Mouse (Mus musculus) G1E (cell line): Measurements from ENCODE around the gene Ralgps1.

Experiments used
- CTCF ChIP-seq: IDR thresholded peaks from 2 replicates; pipeline ENCODE4 v1.5.1; 2012; ENCODE audit warnings: low read depth, low read length, inconsistent platforms, mixed read lengths
- GATA1 ChIP-seq: IDR thresholded peaks from 2 replicates; pipeline ENCODE4 v1.6.1; 2012; ENCODE audit warnings: borderline replicate concordance, low read length, inconsistent platforms, mixed read lengths

DNA sequence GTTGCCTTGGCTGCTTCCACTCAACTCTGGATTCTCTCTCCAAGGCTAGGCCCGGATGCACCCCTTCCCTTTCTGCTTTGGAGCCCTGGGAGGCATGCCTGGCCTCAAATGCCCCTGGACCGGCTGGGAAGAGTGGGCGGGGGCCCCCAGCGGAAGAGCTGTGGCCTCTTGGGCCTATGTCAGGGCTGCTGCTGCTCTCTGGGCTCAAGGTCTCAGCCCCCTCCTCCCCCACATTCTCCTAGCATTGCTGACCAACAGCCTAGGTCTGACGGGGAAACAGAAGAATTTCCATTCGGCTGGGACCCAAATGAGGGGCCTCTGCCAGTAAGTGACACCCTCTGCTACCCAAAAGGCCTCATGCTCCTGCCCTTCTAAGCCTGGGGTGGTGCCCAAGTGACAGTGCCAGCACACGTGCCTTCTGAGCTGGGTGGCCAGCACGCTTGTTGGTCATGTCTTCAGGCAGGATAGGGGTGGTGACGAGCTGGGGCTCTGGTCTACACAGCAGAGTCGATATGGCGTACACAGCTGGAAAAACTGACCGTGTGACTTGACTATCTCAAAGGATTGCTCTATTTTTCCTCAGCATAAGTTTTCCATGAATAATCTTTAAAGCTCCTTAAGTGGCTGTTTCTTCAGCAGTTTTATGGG, 210.8 kb downstream of the Ralgps1 start:
- TF ChIP-seq CTCF (no peak), GATA1 (no peak)
